10 mouse cellular contexts compared by ENCODE assay signal in genomic region chr2:147364982-147365907, GRCm38 (mm10). TPM values are rescaled to one million over a fixed set of nuclear protein-coding genes. Genes with fewer than 3 reads are reported as not detected.
A peak's percentile ranks its signal among the peaks of the same experiment; 100 is the strongest.
DNase-seq lines count a peak whose midpoint lies in the region; ATAC-seq lines count a peak whose summit lies in the region.
"Had no signal": no experiment of that assay in that cellular context is flagged by ENCODE, and none has a peak within 500 bp of the region (broad histone marks: within the 10 kb centered on the region; RNA-seq: fewer than 3 reads in every experiment).

No protein-coding gene starts in this region.

- no peaks in the 10 kb centered on the region for H3K36me3 ChIP-seq in forebrain, embryonic 16.5 days (ENCODE audit: control insufficient read depth, insufficient read depth)
- no peaks in the 10 kb centered on the region for H3K36me3 ChIP-seq in midbrain, embryonic 10.5 days

- peaks cover 14% of the 10 kb centered on the region for H3K4me1 ChIP-seq in forebrain, embryonic 16.5 days (replicated peaks; ENCODE audit: control insufficient read depth, insufficient read depth, low read length)
- peaks cover 30% of the 10 kb centered on the region for H3K4me1 ChIP-seq in midbrain, embryonic 10.5 days

- peak; percentile 65 for ATAC-seq in forebrain, embryonic 16.5 days

- peak overlapping the region; percentile 33 for H3K4me2 ChIP-seq in forebrain, embryonic 16.5 days (ENCODE audit: low read length)

- DNase-seq in gastrocnemius, postnatal 10 days = peak; percentile 18
- DNase-seq in gastrocnemius, postnatal 14 days = no peak
- DNase-seq in ES-CJ7 (ENCODE audit: low read depth, low spot score) = peak; percentile 16
- DNase-seq in midbrain, embryonic 10.5 days (ENCODE audit: low spot score) = peak; percentile 56
- DNase-seq in left cerebral cortex, adult 9 months (ENCODE audit: low spot score in 2 of 2) = no peak
- no peak for DNase-seq in urinary bladder, adult 2 months (ENCODE audit: low spot score)
- no peak for DNase-seq in cerebellum, postnatal 4 days (ENCODE audit: low spot score in 2 of 2)

- WGBS in forebrain, embryonic 16.5 days = under 1% methylated on average over 74 of the region's 80 CpGs
- 2% methylated on average over 80 of the region's 80 CpGs for WGBS in midbrain, embryonic 10.5 days

- H3K9me3 ChIP-seq in forebrain, embryonic 16.5 days (ENCODE audit: control insufficient read depth, low read length) = no peaks in the 10 kb centered on the region
- H3K9me3 ChIP-seq in midbrain, embryonic 10.5 days (replicated peaks) = no peaks in the 10 kb centered on the region

- no peak overlapping the region for H3K9ac ChIP-seq in forebrain, embryonic 16.5 days (replicated peaks; ENCODE audit: low read depth, low read length)

- peak overlapping the region; percentile 25 for H3K4me3 ChIP-seq in forebrain, embryonic 16.5 days (replicated peaks; ENCODE audit: low read length)
- H3K4me3 ChIP-seq in midbrain, embryonic 10.5 days = peak overlapping the region; percentile 44
- H3K4me3 ChIP-seq: megakaryocyte, embryonic 14.5 days had no signal

- intact Hi-C loops in gastrocnemius, postnatal 14 days (cut with DNase I; ENCODE audit: low total_unique reads) = no loop called here

- H3K27me3 ChIP-seq in forebrain, embryonic 16.5 days (replicated peaks; ENCODE audit: control insufficient read depth, insufficient read depth, low read length) = peaks cover 77% of the 10 kb centered on the region
- peaks cover 96% of the 10 kb centered on the region for H3K27me3 ChIP-seq in midbrain, embryonic 10.5 days (ENCODE audit: low read depth, poor library complexity, severe bottlenecking)

- H3K27ac ChIP-seq in forebrain, embryonic 16.5 days (ENCODE audit: low read length) = no peak overlapping the region
- no peak overlapping the region for H3K27ac ChIP-seq in midbrain, embryonic 10.5 days (replicated peaks)

RNA-seq across cellular contexts. Expression of gene Pax1, which starts 3.5 kb away (rescaled TPM):
- total RNA-seq in gastrocnemius, postnatal 10 days (2021) = under 1 TPM; 0.16 to 0.38 TPM
- total RNA-seq in gastrocnemius, postnatal 14 days (2021) = under 1 TPM in 1 of 2 experiments, not detected in 1; 0.10 TPM
- not detected in 2 replicates for polyA plus RNA-seq in forebrain, embryonic 16.5 days (2015; fragmentation: Nextera tagmentation; extraction: Ambion mirVana)
- polyA plus RNA-seq in midbrain, embryonic 10.5 days (2016; fragmentation: Nextera tagmentation; extraction: Ambion mirVana) = 0.05 and 0.15 TPM in 2 replicates
- polyA plus RNA-seq in urinary bladder, adult 2 months (2012; rRNA removed) = 0.03 TPM in 1 of 2 replicates, not detected in the other
- total RNA-seq: CH12.LX had no signal

Comparison
In these comparisons a context has a peak if more than half of its experiments do, and no peak if none do; other contexts are left out.
1. DNase-seq: peak in gastrocnemius, postnatal 10 days (single experiment), ES-CJ7 (single experiment) and midbrain, embryonic 10.5 days (single experiment); none in gastrocnemius, postnatal 14 days (single experiment), left cerebral cortex, adult 9 months (0 of 2), urinary bladder, adult 2 months (single experiment) and cerebellum, postnatal 4 days (0 of 2).